Mouse (Mus musculus) spleen, adult 2 months (tissue): Measurements from ENCODE around the gene Fam178b.

ENCODE experiments used
- CTCF ChIP-seq: fragments of 200-500 bp; IDR thresholded peaks from 2 replicates; pipeline ENCODE4 v1.5.1; 2011; ENCODE audit warnings: mild to moderate bottlenecking, inconsistent platforms; ENCODE audit not compliant: insufficient read depth, insufficient read length, insufficient replicate concordance; ENCODE audit errors: extremely low read depth
- POLR2A ChIP-seq: fragments of 200-500 bp; IDR thresholded peaks from 2 replicates; pipeline ENCODE4 v1.6.1; 2011; ENCODE audit warnings: low read depth, low read length, inconsistent platforms

GRCm38 (mm10) chr1:36709854-36710280 lies 26.9 kb upstream of the Fam178b start, which contains the start of gene 4933424G06Rik:
- TF ChIP-seq POLR2A: peak; percentile 68; the same call in 1 of the 2 replicates
- TF ChIP-seq CTCF: no peak
